Mouse (Mus musculus) heart, embryonic 16.5 days (tissue): ENCODE results near the gene Gins1. TPM values are rescaled to one million over a fixed set of nuclear protein-coding genes. Genes with fewer than 3 reads are reported as not detected.
"Not testable (repeated sequence)": the region's sequence is repeated elsewhere in the genome, so short reads cannot be mapped to it uniquely, and the experiment has no call there.

Source experiments
- ATAC-seq: fragments of 200-750 bp; cut with Nextera tagmentation; replicated peaks from 2 replicates; pipeline ENCODE4 v1.8.0; 2017; ENCODE audit warnings: moderate number of reproducible peaks; ENCODE audit not compliant: insufficient read depth, low FRiP score; ENCODE audit errors: extremely low read depth
- H3K27ac ChIP-seq: fragments of 300-500 bp; sonication (generic); 2 replicates; pipeline ENCODE4 v1.5.1; 2014; ENCODE audit warnings: mild to moderate bottlenecking, low read length, control low read depth, moderate library complexity
- H3K27me3 ChIP-seq: fragments of 300-500 bp; sonication (generic); 2 replicates; pipeline ENCODE4 v1.6.1; 2014; ENCODE audit warnings: low read length, mixed read lengths; ENCODE audit not compliant: control insufficient read depth, insufficient read depth
- H3K36me3 ChIP-seq: fragments of 300-500 bp; sonication (generic); 2 replicates; pipeline ENCODE4 v1.6.1; 2014; ENCODE audit not compliant: control insufficient read depth, insufficient read depth
- H3K4me1 ChIP-seq: fragments of 300-500 bp; sonication (generic); 2 replicates; pipeline ENCODE4 v1.6.1; 2014; ENCODE audit warnings: low read length, mixed read lengths; ENCODE audit not compliant: control insufficient read depth, insufficient read depth
- H3K4me2 ChIP-seq: fragments of 300-500 bp; sonication (generic); 2 replicates; pipeline ENCODE4 v1.6.1; 2014; ENCODE audit warnings: low read depth, mild to moderate bottlenecking, control low read depth, low read length
- H3K4me3 ChIP-seq: fragments of 300-500 bp; sonication (generic); 2 replicates; pipeline ENCODE4 v1.5.1; 2014; ENCODE audit warnings: mild to moderate bottlenecking, control low read depth, low read length
- H3K9ac ChIP-seq: fragments of 300-500 bp; sonication (generic); 2 replicates; pipeline ENCODE4 v1.6.1; 2014; ENCODE audit warnings: low read length, control low read depth
- H3K9me3 ChIP-seq: fragments of 300-500 bp; sonication (generic); replicated peaks from 2 replicates; pipeline ENCODE4 v1.6.1; 2016; ENCODE audit warnings: low read length; ENCODE audit not compliant: control insufficient read depth
- WGBS: fragments of 180-500 bp; shearing (Covaris S2); extraction: QIAGEN DNeasy Blood & Tissue Kit; methylation state at CpG from one replicate; pipeline ENCODE4 v1.1.7; 2014; 5-methylcytosine and 5-hydroxymethylcytosine counted together
- polyA plus RNA-seq: library from polyadenylated mRNA; unstranded; fragments of >200 nt; fragmentation: Nextera tagmentation; extraction: Ambion mirVana; gene quantifications from 2 replicates; pipeline ENCODE4 v1.2.1, GENCODE M21; 2015

Gene Gins1
- polyA plus RNA-seq, 1 experiment from 2014 or later: 27.0 TPM

DNA sequence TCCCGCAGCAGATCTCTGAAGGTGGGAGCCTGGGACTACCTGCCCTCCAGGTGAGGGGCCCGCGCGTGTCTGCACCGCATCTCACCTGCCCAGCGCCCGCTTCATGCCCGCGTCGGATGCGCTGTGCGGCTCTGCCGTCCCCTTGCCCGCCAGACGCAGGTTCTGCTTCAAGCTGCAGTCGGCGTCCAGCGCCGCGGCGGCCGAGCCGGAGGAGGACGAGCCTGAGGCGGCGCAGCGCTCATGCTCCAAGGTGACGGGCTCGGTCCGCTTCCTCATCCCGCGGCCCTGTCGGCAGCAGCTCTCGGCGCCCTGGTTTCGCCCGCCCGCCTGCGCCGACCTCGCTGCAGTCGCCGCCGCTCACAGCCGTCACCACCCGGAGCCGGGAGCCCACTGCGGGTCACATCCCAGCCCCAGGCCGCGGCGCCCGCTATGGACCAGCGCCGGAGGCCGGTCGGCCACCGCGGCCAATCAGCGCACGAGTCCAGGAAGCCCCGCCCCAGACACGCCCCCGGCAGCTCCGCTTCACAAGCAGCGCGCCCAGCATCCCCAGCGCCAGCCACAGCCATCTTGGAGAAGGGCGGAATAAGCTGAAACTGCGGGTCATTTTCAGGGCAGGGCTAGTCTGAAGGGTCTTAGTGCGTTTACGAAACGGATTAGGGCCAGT, 796 bp upstream of the Gins1 start, which contains the start of gene Abhd12:
Gene Abhd12 (minus strand): TSS at position 470 of the 664 bp plus-strand sequence.
- Histone ChIP-seq H3K36me3 (no peaks in the 10 kb centered on the region), H3K4me2 (peak within 1 kb of the TSS; percentile 81), H3K4me1 (peaks cover 8% of the 10 kb centered on the region), H3K9me3 (no peaks in the 10 kb centered on the region), H3K27ac (peak within 1 kb of the TSS; percentile 86), H3K27me3 (no peaks in the 10 kb centered on the region), H3K9ac (peak within 1 kb of the TSS; percentile 83), H3K4me3 (peak within 1 kb of the TSS; percentile 85)
- WGBS: under 1% methylated on average over 70 of the region's 72 CpGs
- ATAC-seq: peak; percentile 98

GRCm38 (mm10) chr2:150908881-150909280, 3.7 kb downstream of the Gins1 start:
- H3K4me2 ChIP-seq: peak overlapping the region; percentile 78
- not testable (repeated sequence) for H3K27ac ChIP-seq, H3K27me3 ChIP-seq, ATAC-seq, H3K9me3 ChIP-seq, H3K4me1 ChIP-seq, H3K36me3 ChIP-seq
- peak overlapping the region; percentile 80; the same call in 1 of the 2 replicates for H3K9ac ChIP-seq
- 43% methylated on average over 6 of the region's 6 CpGs for WGBS
- peak overlapping the region; percentile 94 for H3K4me3 ChIP-seq

GRCm38 (mm10) chr2:150909429-150910039, 4.3 kb downstream of the Gins1 start:
- Histone ChIP-seq H3K36me3 (no peaks in the 10 kb centered on the region), H3K9ac (peak overlapping the region; percentile 80), H3K4me2 (peak overlapping the region; percentile 78), H3K9me3 (no peaks in the 10 kb centered on the region), H3K4me1 (0 out of 2 replicates have a peak, but pooled peaks cover 2% of the 10 kb centered on the region), H3K4me3 (peak overlapping the region; percentile 94), H3K27ac (peak overlapping the region; percentile 91), H3K27me3 (no peaks in the 10 kb centered on the region)
- peak; percentile 95 for ATAC-seq
- WGBS: under 1% methylated on average over 35 of the region's 35 CpGs

DNA sequence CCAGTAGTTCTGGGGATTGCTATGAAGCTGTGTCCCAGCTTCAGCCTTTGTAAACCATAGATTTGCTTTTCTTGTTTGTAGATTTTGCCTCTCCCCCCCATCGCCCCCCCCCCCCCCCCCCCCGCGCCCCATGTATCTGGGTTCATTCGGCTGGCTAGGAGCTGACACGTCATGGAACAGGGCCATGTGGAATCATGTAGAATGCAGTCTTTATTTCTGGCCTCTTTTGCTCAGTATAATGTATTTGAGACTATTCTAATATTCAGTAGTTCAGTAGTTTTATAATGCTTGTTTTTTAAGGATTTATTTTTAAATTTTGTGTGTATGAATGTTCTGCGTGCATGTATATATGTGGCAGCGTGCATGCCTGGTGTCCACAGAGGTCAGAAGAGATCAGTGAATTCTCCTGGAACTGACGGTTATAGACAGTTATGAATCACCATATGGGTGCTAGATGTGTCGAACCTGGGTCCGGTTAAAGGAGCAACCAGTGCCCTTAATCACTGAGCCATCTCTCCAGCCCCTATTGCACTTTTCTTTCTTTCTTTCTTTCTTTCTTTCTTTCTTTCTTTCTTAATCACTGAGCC, 5.2 kb downstream of the Gins1 start:
- peak overlapping the region; percentile 78 for H3K4me2 ChIP-seq
- peak overlapping the region; percentile 80 for H3K9ac ChIP-seq
- H3K36me3 ChIP-seq: peaks cover under 1% of the 10 kb centered on the region; the same call in 1 of the 2 replicates
- no peaks in the 10 kb centered on the region for H3K27me3 ChIP-seq
- H3K9me3 ChIP-seq: no peaks in the 10 kb centered on the region
- H3K4me1 ChIP-seq: 0 out of 2 replicates have a peak, but pooled peaks cover 2% of the 10 kb centered on the region
- 36% methylated on average over 9 of the region's 10 CpGs for WGBS
- no peak for ATAC-seq
- H3K27ac ChIP-seq: no peak overlapping the region
- H3K4me3 ChIP-seq: peak overlapping the region; percentile 94

- no peak for ATAC-seq
- no peak overlapping the region for H3K4me3 ChIP-seq
- H3K9me3 ChIP-seq: no peaks in the 10 kb centered on the region
- H3K36me3 ChIP-seq: peaks cover 4% of the 10 kb centered on the region; the same call in 1 of the 2 replicates
- H3K9ac ChIP-seq: no peak overlapping the region
- H3K27ac ChIP-seq: no peak overlapping the region
- no peaks in the 10 kb centered on the region for H3K4me1 ChIP-seq
- H3K4me2 ChIP-seq: no peak overlapping the region
- no peaks in the 10 kb centered on the region for H3K27me3 ChIP-seq
- 77% methylated on average over 4 of the region's 4 CpGs for WGBS
These were observed 9.7 kb downstream of the Gins1 start for GRCm38 (mm10) chr2:150914781-150915515.

DNA sequence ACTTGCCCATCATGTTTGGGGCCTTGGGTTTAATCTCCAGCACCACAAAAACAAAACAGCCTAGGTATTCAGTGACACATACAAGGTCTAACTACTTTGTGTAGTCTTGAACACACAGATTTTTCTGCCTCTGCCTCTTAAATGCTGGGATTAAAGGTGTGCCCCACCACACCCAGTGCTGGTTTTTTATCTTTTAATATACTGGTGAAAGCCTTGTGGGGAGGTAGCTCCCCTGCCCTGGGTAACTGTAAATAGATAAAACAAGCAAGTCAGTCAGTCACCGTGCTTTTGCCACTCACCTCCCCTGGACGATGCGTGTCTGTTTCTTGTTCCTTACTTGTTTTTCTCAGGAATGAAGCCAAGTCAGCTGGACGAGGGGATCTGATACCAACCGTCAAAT, 10.6 kb downstream of the Gins1 start:
- 70% methylated on average over 5 of the region's 5 CpGs for WGBS
- H3K27me3 ChIP-seq: no peaks in the 10 kb centered on the region
- H3K4me1 ChIP-seq: no peaks in the 10 kb centered on the region
- no peak overlapping the region for H3K4me2 ChIP-seq
- no peak for ATAC-seq
- H3K36me3 ChIP-seq: peaks cover 4% of the 10 kb centered on the region; the same call in 1 of the 2 replicates
- no peaks in the 10 kb centered on the region for H3K9me3 ChIP-seq
- no peak overlapping the region for H3K27ac ChIP-seq
- no peak overlapping the region for H3K9ac ChIP-seq
- H3K4me3 ChIP-seq: no peak overlapping the region

- Histone ChIP-seq H3K27me3 (no peaks in the 10 kb centered on the region), H3K4me3 (no peak overlapping the region), H3K4me1 (0 out of 2 replicates have a peak, but pooled peaks cover 2% of the 10 kb centered on the region), H3K9me3 (no peaks in the 10 kb centered on the region), H3K4me2 (no peak overlapping the region), H3K9ac (no peak overlapping the region), H3K36me3 (peaks cover 6% of the 10 kb centered on the region; the same call in 1 of the 2 replicates), H3K27ac (no peak overlapping the region)
- ATAC-seq: no peak
- WGBS: 83% methylated on average over 3 of the region's 3 CpGs
These were observed 13.5 kb downstream of the Gins1 start for GRCm38 (mm10) chr2:150918720-150919119.

GRCm38 (mm10) chr2:150920543-150920942, 15.3 kb downstream of the Gins1 start:
- no peak overlapping the region for H3K27ac ChIP-seq
- no peak for ATAC-seq
- no peaks in the 10 kb centered on the region for H3K27me3 ChIP-seq
- no peak overlapping the region for H3K9ac ChIP-seq
- H3K9me3 ChIP-seq: no peaks in the 10 kb centered on the region
- H3K4me3 ChIP-seq: no peak overlapping the region
- peaks cover 4% of the 10 kb centered on the region; the same call in 1 of the 2 replicates for H3K36me3 ChIP-seq
- no peak overlapping the region for H3K4me2 ChIP-seq
- WGBS: 88% methylated on average over 3 of the region's 3 CpGs
- 0 out of 2 replicates have a peak, but pooled peaks cover 2% of the 10 kb centered on the region for H3K4me1 ChIP-seq
